Mouse (Mus musculus) lung, adult 2 months (tissue): ENCODE measurements around the gene Qsox1.

ENCODE experiments used
- CTCF ChIP-seq: fragments of 200-500 bp; IDR thresholded peaks from 2 replicates; pipeline ENCODE4 v1.5.1; 2011; ENCODE audit warnings: mild to moderate bottlenecking, low read length, control low read depth; ENCODE audit not compliant: insufficient read depth
- POLR2A ChIP-seq: fragments of 200-500 bp; IDR thresholded peaks from 2 replicates; pipeline ENCODE4 v1.6.1; 2011; ENCODE audit warnings: low read depth, mild to moderate bottlenecking, control low read depth, low read length, borderline replicate concordance; ENCODE audit errors: extremely low read depth

GRCm38 (mm10) chr1:155747911-155748310 lies 64.8 kb downstream of the Qsox1 start:
- TF ChIP-seq CTCF (no peak), POLR2A (no peak)
